Mouse (Mus musculus) retina, postnatal 7 days (tissue): ENCODE results near the gene Cebpb.

Experiments used
- DNase-seq: peaks from one replicate; pipeline ENCODE4 v3.0.0-alpha.2; 2012; ENCODE audit warnings: low read depth, low spot score

The Cebpb gene

GRCm38 (mm10) chr2:167691871-167692661, 3.4 kb downstream of the Cebpb start:
- DNase-seq = no peak

- DNase-seq = no peak
Observed at GRCm38 (mm10) chr2:167692831-167693230, 4.1 kb downstream of the Cebpb start.

DNA sequence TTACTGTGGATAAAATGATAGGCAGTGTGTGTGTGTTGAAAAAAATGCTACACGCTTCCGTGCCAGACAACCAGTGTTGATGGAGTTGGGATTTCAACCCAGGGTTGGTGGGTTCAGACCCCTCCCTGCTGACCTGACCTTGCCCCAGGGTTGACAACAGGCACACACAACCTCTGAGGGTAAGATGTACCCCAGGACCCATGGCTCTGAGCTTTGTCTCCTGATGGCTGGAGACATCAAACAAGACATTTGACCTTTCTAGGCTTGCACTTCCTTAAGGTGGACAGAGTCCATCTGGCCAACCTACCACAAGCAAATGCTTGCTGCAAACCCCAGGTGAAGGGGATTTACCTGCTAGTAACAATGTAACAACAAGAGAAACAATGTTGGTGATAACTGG, 4.8 kb downstream of the Cebpb start:
- DNase-seq = no peak

- DNase-seq = no peak
Observed at GRCm38 (mm10) chr2:167694244-167694643, 5.5 kb downstream of the Cebpb start.

- DNase-seq = no peak
Observed at GRCm38 (mm10) chr2:167694963-167695362, 6.2 kb downstream of the Cebpb start.

DNA sequence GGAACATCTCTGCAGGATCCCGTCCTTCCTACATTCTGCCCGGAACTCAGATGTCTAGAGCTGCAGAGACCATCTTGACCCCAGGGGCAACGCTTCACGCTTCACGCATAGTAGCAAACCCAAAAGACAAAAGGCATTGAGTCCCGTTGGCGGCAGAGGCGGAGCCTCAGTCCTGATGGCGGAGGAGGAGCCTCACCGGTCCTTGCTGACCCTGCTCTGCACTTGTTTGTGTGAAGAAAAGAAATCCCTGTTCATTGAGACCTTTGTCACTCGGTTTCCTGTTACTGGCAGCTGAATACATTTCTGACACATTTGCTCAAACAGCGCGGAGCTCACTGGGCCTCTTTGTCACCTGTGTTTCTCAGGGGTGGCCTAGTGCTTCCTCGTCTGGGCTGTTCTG, 6.8 kb downstream of the Cebpb start:
- DNase-seq = no peak

DNA sequence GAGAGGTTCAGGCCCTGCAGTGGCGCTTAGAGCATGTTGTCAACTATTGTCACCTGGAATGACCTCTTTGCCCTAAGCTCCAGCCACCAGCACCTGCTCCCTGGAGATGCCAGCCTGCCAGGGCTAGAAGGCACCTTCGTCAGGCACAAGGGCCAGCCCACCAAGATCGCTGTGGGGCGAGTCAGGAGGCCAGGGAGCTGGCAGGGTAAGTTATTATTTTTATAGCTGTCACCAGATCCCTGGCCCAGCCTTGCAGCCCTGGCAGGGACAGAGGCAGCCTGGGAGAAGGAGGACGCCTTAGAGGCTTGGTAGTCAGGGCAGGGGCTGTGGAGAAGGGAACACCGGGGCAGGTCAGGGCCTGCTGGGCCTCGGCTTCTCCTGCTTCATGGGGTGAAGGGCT, 7.4 kb downstream of the Cebpb start:
- no peak for DNase-seq

- no peak for DNase-seq
Observed at GRCm38 (mm10) chr2:167697902-167698301, 9.2 kb downstream of the Cebpb start.

- no peak for DNase-seq
Observed at GRCm38 (mm10) chr2:167700018-167700417, 11.3 kb downstream of the Cebpb start.

- no peak for DNase-seq
Observed at GRCm38 (mm10) chr2:167701472-167701871, 12.8 kb downstream of the Cebpb start.

- no peak for DNase-seq
Observed at GRCm38 (mm10) chr2:167702126-167702525, 13.4 kb downstream of the Cebpb start.

- no peak for DNase-seq
Observed at GRCm38 (mm10) chr2:167704409-167704808, 15.7 kb downstream of the Cebpb start.

DNA sequence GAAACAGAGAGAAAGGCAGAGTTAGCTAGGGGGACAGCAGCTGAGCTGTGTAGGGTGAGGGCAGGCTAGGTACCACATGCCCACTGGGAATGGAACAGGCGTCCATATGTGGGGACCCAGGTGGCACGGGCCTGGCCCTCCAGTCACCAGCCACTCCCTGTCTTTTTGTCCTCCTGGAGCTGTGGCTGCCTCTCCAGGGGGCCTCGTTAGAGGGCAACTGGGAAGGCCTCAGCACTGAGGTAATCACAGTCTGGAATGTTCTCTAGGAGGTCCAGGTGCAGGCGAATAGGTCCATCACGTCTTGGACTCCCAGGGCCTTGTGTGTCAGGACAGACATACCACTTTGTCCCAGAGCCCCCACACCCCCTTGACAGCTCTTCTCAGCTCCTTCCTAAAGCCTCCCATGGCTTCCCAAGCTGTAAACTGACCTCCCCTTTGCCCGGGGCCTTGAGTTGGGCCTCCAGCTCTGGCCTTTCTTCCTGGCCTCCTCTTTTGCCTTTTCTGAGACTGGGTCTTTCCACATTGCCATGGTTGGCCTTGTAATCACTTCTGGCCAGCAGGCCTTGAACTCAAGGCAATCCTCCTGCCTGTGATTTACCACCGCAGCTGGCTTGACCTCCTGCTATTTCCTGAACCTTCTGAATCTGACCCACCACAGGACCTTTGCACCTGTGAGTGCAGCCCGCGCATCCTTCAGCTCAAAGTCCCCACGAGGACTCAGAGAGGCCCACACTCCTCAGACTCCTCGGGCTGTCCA, 17.6 kb downstream of the Cebpb start:
- no peak for DNase-seq

DNA sequence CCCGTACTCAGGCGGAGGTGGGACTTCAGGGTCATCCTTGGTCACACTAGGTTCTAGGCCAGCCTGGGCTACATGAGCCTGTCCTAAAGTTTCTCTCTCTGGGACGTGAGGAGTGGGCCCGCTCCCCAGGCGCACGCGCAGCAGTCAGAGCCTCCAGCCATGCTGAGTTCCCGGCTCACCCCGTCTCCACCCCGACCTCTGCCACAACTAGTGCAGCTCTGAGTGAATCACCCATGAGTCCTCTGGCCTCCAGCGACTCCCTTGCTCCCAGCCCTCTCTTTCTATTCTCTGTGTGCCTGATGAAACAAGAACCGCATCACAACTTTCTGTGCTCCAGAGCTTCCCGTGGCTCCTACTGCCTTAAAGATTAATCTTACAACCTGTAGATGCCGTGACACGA, 19.7 kb downstream of the Cebpb start:
- DNase-seq = no peak

DNA sequence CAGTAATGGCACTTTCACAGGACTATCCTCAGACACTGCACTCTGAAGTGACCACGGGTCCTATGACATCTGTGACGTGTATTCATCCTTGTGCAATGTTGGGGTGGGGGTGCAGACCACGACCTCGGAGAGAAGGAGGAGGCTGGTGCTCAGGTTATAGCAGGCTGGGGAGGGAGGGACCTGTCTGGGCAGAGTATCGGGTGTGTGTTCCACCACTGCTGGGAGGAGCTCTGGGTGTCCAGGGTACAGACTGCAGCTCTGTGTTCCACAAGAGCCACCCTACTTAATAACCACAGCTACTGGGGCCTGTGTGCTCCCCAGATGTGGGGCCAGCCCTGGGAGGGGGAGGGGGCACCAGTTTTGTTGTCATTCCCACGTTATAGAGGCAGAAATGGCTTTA, 21.3 kb downstream of the Cebpb start:
- no peak for DNase-seq

- DNase-seq = no peak
Observed at GRCm38 (mm10) chr2:167710574-167710973, 21.9 kb downstream of the Cebpb start.

DNA sequence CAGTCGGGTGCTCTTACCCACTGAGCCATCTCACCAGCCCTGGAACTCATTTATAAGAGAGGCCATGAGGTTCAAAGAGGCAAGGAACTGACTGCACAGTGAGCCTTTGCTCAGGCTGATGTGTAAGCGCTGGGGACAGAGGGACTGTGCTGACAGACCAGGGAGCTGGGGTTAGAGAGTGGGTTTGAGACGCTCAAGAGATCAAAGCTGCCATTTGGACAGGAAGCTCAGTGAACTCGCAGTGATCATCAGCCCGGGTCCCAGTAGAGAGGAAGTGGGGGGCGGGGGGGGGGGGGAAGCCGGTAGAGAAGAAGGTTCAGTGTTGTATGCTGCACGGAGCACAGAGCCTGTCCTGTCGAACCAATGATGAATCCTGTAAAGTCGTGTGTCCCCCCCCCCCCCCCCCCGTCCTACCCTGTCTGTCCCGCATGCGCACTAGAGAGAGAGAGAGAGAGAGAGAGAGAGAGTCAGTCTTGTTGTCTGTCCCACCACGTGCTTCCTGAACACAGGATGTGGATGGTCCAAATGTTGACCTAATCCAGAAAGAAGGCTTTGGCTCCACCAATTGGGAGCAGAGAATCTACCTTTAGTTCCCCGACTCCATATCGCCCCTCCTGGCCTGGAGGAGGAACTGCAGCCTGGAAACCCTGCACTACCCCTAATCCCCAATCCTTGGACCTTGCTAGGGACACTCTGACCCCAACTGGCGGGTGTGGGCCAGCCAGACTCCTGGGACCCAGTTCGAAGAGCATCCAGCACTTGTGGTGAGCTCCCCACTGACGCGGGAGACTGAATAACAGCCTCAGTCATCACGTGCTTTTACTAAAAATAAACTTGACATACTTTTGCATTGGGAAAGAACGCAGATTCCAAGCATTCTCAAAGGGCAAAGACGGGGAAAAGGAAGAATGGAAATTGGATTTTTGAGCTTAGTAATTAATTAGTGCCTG, 24.4 kb downstream of the Cebpb start:
- no peak for DNase-seq

DNA sequence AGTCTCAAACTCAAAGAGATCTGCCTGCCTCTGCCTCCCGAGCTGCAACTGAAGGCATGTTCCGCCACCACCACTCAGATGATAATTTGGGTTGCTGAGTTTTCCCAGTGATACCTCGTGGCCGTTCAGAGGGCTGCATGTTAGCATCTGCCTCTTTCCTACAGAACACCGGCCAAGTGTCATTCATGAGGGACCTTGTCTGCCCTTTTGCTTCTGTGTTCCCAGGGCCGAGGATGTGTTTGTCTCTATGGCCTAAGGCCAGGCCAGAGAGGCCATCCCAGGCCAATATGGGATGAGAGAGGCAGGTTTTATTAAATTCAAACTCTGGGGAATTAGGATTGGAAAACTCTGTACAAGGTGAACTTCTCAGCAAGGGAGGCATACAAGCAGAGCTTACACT, 25.6 kb downstream of the Cebpb start:
- no peak for DNase-seq

GRCm38 (mm10) chr2:167715008-167715407, 26.3 kb downstream of the Cebpb start:
- DNase-seq = no peak

DNA sequence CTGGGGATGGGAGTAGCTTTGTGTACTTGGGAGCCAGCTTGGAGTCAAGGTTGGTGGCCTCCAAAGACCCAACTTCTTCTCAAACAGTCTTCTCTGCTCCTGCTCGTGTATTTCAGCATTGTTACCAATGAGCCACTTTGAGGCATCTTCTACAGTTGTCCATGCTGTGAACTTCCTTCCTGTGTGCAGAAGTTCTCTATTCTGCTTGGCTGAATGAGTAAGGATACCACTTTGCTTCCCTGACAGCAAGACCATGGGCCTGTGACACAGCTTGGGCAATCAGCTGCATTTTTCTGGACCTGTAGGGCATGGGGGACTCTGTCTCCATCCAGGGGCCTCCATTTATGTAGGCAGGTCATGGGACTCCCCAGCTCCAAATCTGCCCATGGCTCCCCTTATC, 28.5 kb downstream of the Cebpb start:
- no peak for DNase-seq

DNA sequence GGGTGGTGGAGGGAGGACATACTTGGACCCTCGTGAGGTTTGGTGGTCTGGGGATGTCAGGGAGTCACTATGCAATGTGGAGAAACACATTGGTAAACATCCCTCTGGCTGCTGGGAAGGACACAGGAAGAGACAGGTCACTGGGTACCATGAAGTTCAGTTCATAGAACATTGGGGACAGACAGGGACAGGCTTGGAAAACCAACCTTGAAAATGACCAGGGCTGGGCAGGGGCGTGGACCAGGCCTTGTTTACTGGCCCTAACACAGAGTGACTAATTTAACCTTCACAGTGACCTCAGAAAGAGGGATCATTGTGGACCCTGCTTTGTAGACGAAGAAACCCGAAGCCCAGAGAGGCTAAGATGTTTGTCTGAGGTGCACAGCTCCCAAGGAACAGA, 30.8 kb downstream of the Cebpb start:
- no peak for DNase-seq
